Mouse (Mus musculus) intestine, postnatal 0 days (tissue): Measurements from ENCODE around the gene Otub1. TPM values are rescaled to one million over a fixed set of nuclear protein-coding genes. Genes with fewer than 3 reads are reported as not detected.
A peak's percentile ranks its signal among the peaks of the same experiment; 100 is the strongest.

Experiments used
- ATAC-seq: fragments of 200-750 bp; cut with Nextera tagmentation; 2 replicates; pipeline ENCODE4 v1.8.0; 2017; ENCODE audit warnings: mild to moderate bottlenecking, moderate TSS enrichment, moderate library complexity
- H3K27ac ChIP-seq: fragments of 300-500 bp; sonication (generic); 2 replicates; pipeline ENCODE4 v1.5.1; 2014; ENCODE audit warnings: mild to moderate bottlenecking, low read depth, low read length, moderate library complexity
- H3K27me3 ChIP-seq: fragments of 300-500 bp; sonication (generic); replicated peaks from 2 replicates; pipeline ENCODE4 v1.6.1; 2014; ENCODE audit warnings: low read length, mixed read lengths; ENCODE audit not compliant: control insufficient read depth, insufficient read depth
- H3K36me3 ChIP-seq: fragments of 300-500 bp; sonication (generic); 2 replicates; pipeline ENCODE4 v1.6.1; 2014; ENCODE audit warnings: mild to moderate bottlenecking, moderate library complexity; ENCODE audit not compliant: control insufficient read depth, insufficient read depth
- H3K4me1 ChIP-seq: fragments of 300-500 bp; sonication (generic); replicated peaks from 2 replicates; pipeline ENCODE4 v1.6.1; 2014; ENCODE audit warnings: antibody characterized with exemption, low read length, mixed read lengths; ENCODE audit not compliant: control insufficient read depth, insufficient read depth
- H3K4me2 ChIP-seq: fragments of 300-500 bp; sonication (generic); replicated peaks from 2 replicates; pipeline ENCODE4 v1.6.1; 2014; ENCODE audit warnings: low read depth, mild to moderate bottlenecking, moderate library complexity
- H3K4me3 ChIP-seq: fragments of 300-500 bp; sonication (generic); 2 replicates; pipeline ENCODE4 v1.5.1; 2014; ENCODE audit warnings: low read depth, low read length
- H3K9ac ChIP-seq: fragments of 300-500 bp; sonication (generic); 2 replicates; pipeline ENCODE4 v1.6.1; 2014; ENCODE audit warnings: mild to moderate bottlenecking, low read depth, low read length
- H3K9me3 ChIP-seq: fragments of 300-500 bp; sonication (generic); 2 replicates; pipeline ENCODE4 v1.6.1; 2016; ENCODE audit warnings: mixed run types; ENCODE audit not compliant: control insufficient read depth
- CTCF ChIP-seq: sonication (generic); IDR thresholded peaks from 2 replicates; pipeline ENCODE4 v1.5.1; 2016; ENCODE audit warnings: low read depth, mild to moderate bottlenecking, control low read depth, antibody characterized with exemption, moderate library complexity
- WGBS: fragments of 180-500 bp; shearing (Covaris S2); extraction: QIAGEN DNeasy Blood & Tissue Kit; methylation state at CpG from one replicate; pipeline ENCODE4 v1.1.7; 2014; 5-methylcytosine and 5-hydroxymethylcytosine counted together
- polyA plus RNA-seq: library from polyadenylated mRNA; unstranded; fragments of >200 nt; fragmentation: Nextera tagmentation; extraction: Ambion mirVana; gene quantifications from 2 replicates; pipeline ENCODE4 v1.2.1, GENCODE M21; 2015

Otub1 gene
- polyA plus RNA-seq, 1 experiment from 2014 or later, result 126 TPM

- H3K4me1 ChIP-seq, result no peaks in the 10 kb centered on the region; the same call in 1 of the 2 replicates
- H3K4me2 ChIP-seq, result peak overlapping the region; percentile 99
- ATAC-seq, result no peak
- no peak overlapping the region for H3K27ac ChIP-seq
- 4% methylated on average over 15 of the region's 15 CpGs for WGBS
- H3K27me3 ChIP-seq, result peaks cover 40% of the 10 kb centered on the region
- no peaks in the 10 kb centered on the region for H3K36me3 ChIP-seq
- no peaks in the 10 kb centered on the region for H3K9me3 ChIP-seq
- peak overlapping the region; percentile 43; the same call in 1 of the 2 replicates for H3K9ac ChIP-seq
- TF ChIP-seq CTCF, result peak; percentile 27; the same call in 1 of the 2 replicates
- peak overlapping the region; percentile 63 for H3K4me3 ChIP-seq
Observed at GRCm38 (mm10) chr19:7166200-7166711, 39.9 kb downstream of the Otub1 start.

GRCm38 (mm10) chr19:7165509-7166199, 40.5 kb downstream of the Otub1 start:
- peak overlapping the region; percentile 99 for H3K4me2 ChIP-seq
- 1% methylated on average over 43 of the region's 105 CpGs for WGBS
- H3K4me1 ChIP-seq, result no peaks in the 10 kb centered on the region
- H3K9me3 ChIP-seq, result no peaks in the 10 kb centered on the region
- TF ChIP-seq CTCF, result no peak
- no peak overlapping the region for H3K27ac ChIP-seq
- no peaks in the 10 kb centered on the region for H3K36me3 ChIP-seq
- peaks cover 40% of the 10 kb centered on the region for H3K27me3 ChIP-seq
- 0 out of 2 replicates have a peak, but pooled peaks have one; percentile 14 for ATAC-seq
- H3K9ac ChIP-seq, result peak overlapping the region; percentile 43
- peak overlapping the region; percentile 63 for H3K4me3 ChIP-seq

- Histone ChIP-seq H3K27ac (no peak overlapping the region), H3K36me3 (no peaks in the 10 kb centered on the region), H3K9me3 (no peaks in the 10 kb centered on the region), H3K4me2 (peak overlapping the region; percentile 99), H3K4me3 (peak overlapping the region; percentile 63), H3K4me1 (no peaks in the 10 kb centered on the region), H3K9ac (peak overlapping the region; percentile 43), H3K27me3 (peaks cover 40% of the 10 kb centered on the region)
- ATAC-seq, result 0 out of 2 replicates have a peak, but pooled peaks have one; percentile 9
- 3% methylated on average over 35 of the region's 35 CpGs for WGBS
- no peak for TF ChIP-seq CTCF
Observed at GRCm38 (mm10) chr19:7164820-7165323, 41.2 kb downstream of the Otub1 start.

- no peak overlapping the region for H3K9ac ChIP-seq
- no peaks in the 10 kb centered on the region for H3K36me3 ChIP-seq
- no peak for ATAC-seq
- no peak for TF ChIP-seq CTCF
- WGBS, result 54% methylated on average over 6 of the region's 6 CpGs
- H3K9me3 ChIP-seq, result no peaks in the 10 kb centered on the region
- H3K27me3 ChIP-seq, result peaks cover 40% of the 10 kb centered on the region
- no peaks in the 10 kb centered on the region for H3K4me1 ChIP-seq
- H3K27ac ChIP-seq, result no peak overlapping the region
- H3K4me3 ChIP-seq, result no peak overlapping the region
- peak overlapping the region; percentile 99; the same call in 1 of the 2 replicates for H3K4me2 ChIP-seq
Observed at GRCm38 (mm10) chr19:7164238-7164637, 41.9 kb downstream of the Otub1 start.

GRCm38 (mm10) chr19:7161064-7161463, 45.1 kb downstream of the Otub1 start:
- H3K27me3 ChIP-seq, result peaks cover 29% of the 10 kb centered on the region
- no peaks in the 10 kb centered on the region for H3K36me3 ChIP-seq
- ATAC-seq, result no peak
- no peaks in the 10 kb centered on the region for H3K4me1 ChIP-seq
- no peak for TF ChIP-seq CTCF
- H3K9ac ChIP-seq, result no peak overlapping the region
- no peak overlapping the region for H3K4me2 ChIP-seq
- H3K27ac ChIP-seq, result no peak overlapping the region
- H3K4me3 ChIP-seq, result no peak overlapping the region
- H3K9me3 ChIP-seq, result no peaks in the 10 kb centered on the region
- WGBS, result 84% methylated on average over 3 of the region's 3 CpGs

- 33% methylated on average over 14 of the region's 14 CpGs for WGBS
- peak; percentile 91 for TF ChIP-seq CTCF
- Histone ChIP-seq H3K9me3 (no peaks in the 10 kb centered on the region), H3K4me1 (no peaks in the 10 kb centered on the region), H3K27me3 (peaks cover 22% of the 10 kb centered on the region), H3K4me3 (no peak overlapping the region), H3K4me2 (no peak overlapping the region), H3K36me3 (no peaks in the 10 kb centered on the region), H3K9ac (no peak overlapping the region), H3K27ac (no peak overlapping the region)
- ATAC-seq, result no peak
Observed at GRCm38 (mm10) chr19:7160151-7160906, 45.8 kb downstream of the Otub1 start.
